Mouse (Mus musculus) adrenal gland, postnatal 14 days (tissue): Measurements from ENCODE around the gene 1700092M07Rik. TPM values are rescaled to one million over a fixed set of nuclear protein-coding genes. Genes with fewer than 3 reads are reported as not detected.

Experiments used
- microRNA-seq, 2 experiments: library from miRNA; unstranded; fragments of <30 nt; microRNA quantifications; one replicate each; pipeline ENCODE4 v1.2.0; 2021
- total RNA-seq: library from RNA; stranded (reverse); gene quantifications from 2 replicates; pipeline ENCODE4 v1.2.3, GENCODE M21; 2021

Gene 1700092M07Rik
- total RNA-seq, 1 experiment from 2014 or later = 2.3 TPM

Small RNA genes within 50 kb of the gene (microRNA-seq; reads per million reads assigned to microRNA genes)
- gene Mir6992 = 0 reads per million in 2 experiments

Other genes with a start within 250 kb of the 1700092M07Rik start
- gene Slc22a8, start 149.5 kb upstream of the 1700092M07Rik start, total RNA-seq = 0.15 and 0.53 TPM in 2 replicates
- gene Slc22a6, start 122.7 kb upstream of the 1700092M07Rik start, total RNA-seq = not detected in 2 replicates
- 1.5 and 2.4 TPM in 2 replicates for gene Chrm1, start 76.9 kb upstream of the 1700092M07Rik start, total RNA-seq
- 178 and 199 TPM in 2 replicates for gene Slc3a2, start 17.3 kb upstream of the 1700092M07Rik start, total RNA-seq
- 50.8 and 68.2 TPM in 2 replicates for gene Wdr74, start 4.9 kb upstream of the 1700092M07Rik start, total RNA-seq
- 77.9 and 90.8 TPM in 2 replicates for gene Stx5a, start 695 bp downstream of the 1700092M07Rik start, total RNA-seq
- gene Nxf1, start 16.4 kb downstream of the 1700092M07Rik start, total RNA-seq = 110 and 120 TPM in 2 replicates
- gene Tmem223, start 30.3 kb downstream of the 1700092M07Rik start, total RNA-seq = 102 and 111 TPM in 2 replicates
- 44.7 and 45.9 TPM in 2 replicates for gene Tmem179b, start 33.7 kb downstream of the 1700092M07Rik start, total RNA-seq
- gene Taf6l, start 45.7 kb downstream of the 1700092M07Rik start, total RNA-seq = 15.2 and 18.2 TPM in 2 replicates
- gene Polr2g, start 57.9 kb downstream of the 1700092M07Rik start, total RNA-seq = 85.2 and 89.1 TPM in 2 replicates
- gene Zbtb3, start 61.8 kb downstream of the 1700092M07Rik start, total RNA-seq = 2.4 and 2.9 TPM in 2 replicates
- 29.6 and 32.0 TPM in 2 replicates for gene Ttc9c, start 78.6 kb downstream of the 1700092M07Rik start, total RNA-seq
- 77.0 and 79.6 TPM in 2 replicates for gene Hnrnpul2, start 79.3 kb downstream of the 1700092M07Rik start, total RNA-seq
- 7.5 TPM in 1 of 2 replicates, not detected in the other for gene AC129217.1, start 89.1 kb downstream of the 1700092M07Rik start, total RNA-seq
- gene Bscl2, start 96.7 kb downstream of the 1700092M07Rik start, total RNA-seq = 143 and 153 TPM in 2 replicates
- gene Gng3, start 98.5 kb downstream of the 1700092M07Rik start, total RNA-seq = 6.4 and 9.3 TPM in 2 replicates
- gene Lrrn4cl, start 110.0 kb downstream of the 1700092M07Rik start, total RNA-seq = 3.8 and 4.1 TPM in 2 replicates
- gene Ubxn1, start 130.8 kb downstream of the 1700092M07Rik start, total RNA-seq = 214 and 218 TPM in 2 replicates
- 80.7 and 82.8 TPM in 2 replicates for gene Uqcc3, start 140.2 kb downstream of the 1700092M07Rik start, total RNA-seq
- 4.6 and 13.6 TPM in 2 replicates for gene Lbhd1, start 143.0 kb downstream of the 1700092M07Rik start, total RNA-seq
- gene Gm49403, start 143.2 kb downstream of the 1700092M07Rik start, total RNA-seq = not detected in 2 replicates
- gene 1810009A15Rik, start 148.1 kb downstream of the 1700092M07Rik start, total RNA-seq = 42.4 and 46.2 TPM in 2 replicates
- 6.0 TPM in 1 of 2 replicates, not detected in the other for gene Gm49416, start 148.2 kb downstream of the 1700092M07Rik start, total RNA-seq
- 22.5 and 23.1 TPM in 2 replicates for gene Ints5, start 152.3 kb downstream of the 1700092M07Rik start, total RNA-seq
- 162 and 164 TPM in 2 replicates for gene Ganab, start 157.4 kb downstream of the 1700092M07Rik start, total RNA-seq
- 52.1 and 53.8 TPM in 2 replicates for gene B3gat3, start 179.7 kb downstream of the 1700092M07Rik start, total RNA-seq
- gene Rom1, start 188.6 kb downstream of the 1700092M07Rik start, total RNA-seq = 25.7 and 33.3 TPM in 2 replicates
- 45.4 and 49.5 TPM in 2 replicates for gene Eml3, start 188.8 kb downstream of the 1700092M07Rik start, total RNA-seq
- 93.1 and 105 TPM in 2 replicates for gene Mta2, start 201.2 kb downstream of the 1700092M07Rik start, total RNA-seq
- gene Tut1, start 213.1 kb downstream of the 1700092M07Rik start, total RNA-seq = 20.2 and 21.7 TPM in 2 replicates
- 355 and 413 TPM in 2 replicates for gene Eef1g, start 226.3 kb downstream of the 1700092M07Rik start, total RNA-seq
- 157 and 186 TPM in 2 replicates for gene Ahnak, start 248.6 kb downstream of the 1700092M07Rik start, total RNA-seq